Mouse (Mus musculus) midbrain, embryonic 12.5 days (tissue): ENCODE measurements around the gene Rnf220. TPM values are rescaled to one million over a fixed set of nuclear protein-coding genes. Genes with fewer than 3 reads are reported as not detected.

Experiments
- ATAC-seq: fragments of 200-750 bp; cut with Nextera tagmentation; 2 replicates; pipeline ENCODE4 v1.8.0; 2017; ENCODE audit warnings: low read depth, moderate TSS enrichment, moderate library complexity; ENCODE audit not compliant: low FRiP score
- H3K27ac ChIP-seq: fragments of 300-500 bp; sonication (generic); replicated peaks from 2 replicates; pipeline ENCODE4 v1.5.1; 2016; ENCODE audit warnings: mild to moderate bottlenecking
- H3K27me3 ChIP-seq: fragments of 300-500 bp; sonication (generic); 2 replicates; pipeline ENCODE4 v1.6.1; 2016; ENCODE audit warnings: mild to moderate bottlenecking
- H3K36me3 ChIP-seq: fragments of 300-500 bp; sonication (generic); 2 replicates; pipeline ENCODE4 v1.6.1; 2016
- H3K4me1 ChIP-seq: fragments of 300-500 bp; sonication (generic); 2 replicates; pipeline ENCODE4 v1.6.1; 2016
- H3K4me2 ChIP-seq: fragments of 300-500 bp; sonication (generic); replicated peaks from 2 replicates; pipeline ENCODE4 v1.6.1; 2016; ENCODE audit warnings: mild to moderate bottlenecking, moderate library complexity
- H3K4me3 ChIP-seq: fragments of 300-500 bp; sonication (generic); 2 replicates; pipeline ENCODE4 v1.5.1; 2016; ENCODE audit warnings: mild to moderate bottlenecking
- H3K9ac ChIP-seq: fragments of 300-500 bp; sonication (generic); replicated peaks from 2 replicates; pipeline ENCODE4 v1.6.1; 2016; ENCODE audit warnings: mild to moderate bottlenecking, moderate library complexity
- H3K9me3 ChIP-seq: fragments of 300-500 bp; sonication (generic); 2 replicates; pipeline ENCODE4 v1.6.1; 2016; ENCODE audit warnings: mild to moderate bottlenecking
- WGBS: fragments of 180-500 bp; shearing (Covaris S2); methylation state at CpG from one replicate; pipeline ENCODE4 v1.1.7; 2016; 5-methylcytosine and 5-hydroxymethylcytosine counted together
- polyA plus RNA-seq: library from polyadenylated mRNA; unstranded; fragments of >200 nt; fragmentation: Nextera tagmentation; extraction: Ambion mirVana; gene quantifications from 2 replicates; pipeline ENCODE4 v1.2.1, GENCODE M21; 2016

The Rnf220 gene
- polyA plus RNA-seq, 1 experiment from 2014 or later = 108 TPM

- Histone ChIP-seq H3K4me1 (no peaks in the 10 kb centered on the region; the same call in 1 of the 2 replicates), H3K27ac (no peak overlapping the region), H3K4me3 (no peak overlapping the region), H3K27me3 (peaks cover 93% of the 10 kb centered on the region), H3K36me3 (no peaks in the 10 kb centered on the region), H3K9ac (no peak overlapping the region), H3K9me3 (no peaks in the 10 kb centered on the region), H3K4me2 (no peak overlapping the region)
- no peak for ATAC-seq
- 21% methylated on average over 2 of the region's 2 CpGs for WGBS
Observed at GRCm38 (mm10) chr4:117349327-117349726, 147.5 kb downstream of the Rnf220 start.

DNA sequence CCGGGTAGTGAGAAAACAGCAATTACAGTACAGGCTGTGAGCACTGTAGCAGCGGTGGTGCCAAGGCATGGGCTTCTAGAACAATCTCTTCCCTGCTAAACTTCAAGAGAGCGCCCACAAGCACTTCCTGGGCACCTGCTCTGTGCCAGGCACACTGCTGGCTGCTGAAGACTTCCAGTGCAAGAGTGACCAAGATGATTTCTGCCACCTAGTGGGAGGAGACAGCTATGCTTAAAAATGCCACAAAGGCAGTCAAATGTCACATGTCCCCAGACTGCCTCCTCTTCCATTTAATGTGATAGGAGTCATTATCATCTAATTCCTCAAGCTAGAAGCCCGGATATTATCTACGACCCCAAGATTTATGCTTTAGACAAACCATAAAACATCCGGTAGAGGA lies 150.8 kb downstream of the Rnf220 start:
- no peak overlapping the region for H3K4me2 ChIP-seq
- H3K9ac ChIP-seq = no peak overlapping the region
- no peaks in the 10 kb centered on the region for H3K9me3 ChIP-seq
- 68% methylated on average over 6 of the region's 6 CpGs for WGBS
- H3K4me1 ChIP-seq = peaks cover 8% of the 10 kb centered on the region; the same call in 1 of the 2 replicates
- ATAC-seq = no peak
- no peak overlapping the region for H3K4me3 ChIP-seq
- no peaks in the 10 kb centered on the region for H3K36me3 ChIP-seq
- peaks cover 78% of the 10 kb centered on the region for H3K27me3 ChIP-seq
- H3K27ac ChIP-seq = no peak overlapping the region

DNA sequence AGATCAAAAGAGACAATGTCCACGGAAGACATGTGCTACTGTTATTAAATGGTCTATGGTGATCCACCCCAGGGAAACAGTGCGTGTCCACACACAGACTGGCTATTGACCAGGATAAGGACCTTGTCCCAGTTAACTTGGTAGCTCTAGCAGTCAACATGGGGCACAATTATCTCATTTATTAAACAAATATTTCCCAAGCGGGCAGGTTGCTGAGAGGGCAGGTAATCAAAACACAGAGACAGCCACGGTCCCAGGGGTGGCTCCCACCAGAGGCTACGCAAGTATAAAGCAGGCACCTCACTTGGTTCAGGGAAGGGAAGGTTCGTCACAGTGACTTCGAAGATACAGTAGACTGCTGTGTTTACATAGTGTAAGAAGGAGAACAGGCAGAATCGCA lies 153.5 kb downstream of the Rnf220 start:
- peaks cover 59% of the 10 kb centered on the region for H3K27me3 ChIP-seq
- H3K27ac ChIP-seq = no peak overlapping the region
- ATAC-seq = no peak

GRCm38 (mm10) chr4:117342751-117343150 lies 154.1 kb downstream of the Rnf220 start:
- no peak overlapping the region for H3K4me3 ChIP-seq
- H3K36me3 ChIP-seq = no peaks in the 10 kb centered on the region
- 30% methylated on average over 12 of the region's 12 CpGs for WGBS
- H3K4me1 ChIP-seq = peaks cover 8% of the 10 kb centered on the region; the same call in 1 of the 2 replicates
- H3K27ac ChIP-seq = peak overlapping the region; percentile 31; the same call in 1 of the 2 replicates
- no peaks in the 10 kb centered on the region for H3K9me3 ChIP-seq
- H3K9ac ChIP-seq = no peak overlapping the region
- peaks cover 52% of the 10 kb centered on the region for H3K27me3 ChIP-seq
- ATAC-seq = no peak
- H3K4me2 ChIP-seq = no peak overlapping the region

More for the DNA sequence above, 153.5 kb downstream of the Rnf220 start:
- Histone ChIP-seq H3K4me2 (no peak overlapping the region), H3K36me3 (no peaks in the 10 kb centered on the region), H3K4me3 (no peak overlapping the region), H3K4me1 (peaks cover 8% of the 10 kb centered on the region; the same call in 1 of the 2 replicates), H3K9me3 (no peaks in the 10 kb centered on the region), H3K9ac (no peak overlapping the region)
- 75% methylated on average over 8 of the region's 8 CpGs for WGBS

DNA sequence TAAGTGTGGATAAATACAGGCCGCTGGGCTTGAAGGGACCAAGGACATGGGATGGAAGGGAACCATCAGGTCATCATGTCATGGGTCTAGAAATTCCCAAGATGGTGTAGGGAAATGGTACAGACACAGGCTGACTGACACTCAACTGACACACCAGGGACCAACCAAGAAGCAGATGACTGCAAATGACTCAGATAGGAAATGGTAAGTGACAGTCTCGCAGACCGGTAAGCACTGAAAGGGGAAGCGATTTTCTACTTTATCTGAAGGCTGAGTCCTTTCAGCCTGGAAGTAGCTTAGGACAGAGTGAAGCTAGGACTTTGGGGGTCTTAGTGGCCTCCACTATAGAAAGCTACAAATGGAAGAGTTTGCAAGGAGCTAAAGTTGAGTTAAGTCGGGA lies 155.6 kb downstream of the Rnf220 start:
- no peaks in the 10 kb centered on the region for H3K9me3 ChIP-seq
- H3K36me3 ChIP-seq = no peaks in the 10 kb centered on the region
- WGBS = 96% methylated on average over 5 of the region's 5 CpGs
- H3K9ac ChIP-seq = no peak overlapping the region
- no peak overlapping the region for H3K27ac ChIP-seq
- no peak overlapping the region for H3K4me3 ChIP-seq
- ATAC-seq = no peak
- H3K27me3 ChIP-seq = peaks cover 45% of the 10 kb centered on the region
- H3K4me1 ChIP-seq = peaks cover 8% of the 10 kb centered on the region; the same call in 1 of the 2 replicates
- no peak overlapping the region for H3K4me2 ChIP-seq

GRCm38 (mm10) chr4:117339796-117340195 lies 157.1 kb downstream of the Rnf220 start:
- H3K4me1 ChIP-seq = peaks cover 8% of the 10 kb centered on the region; the same call in 1 of the 2 replicates
- no peak overlapping the region for H3K9ac ChIP-seq
- H3K4me2 ChIP-seq = no peak overlapping the region
- no peaks in the 10 kb centered on the region for H3K9me3 ChIP-seq
- no peak overlapping the region for H3K27ac ChIP-seq
- no peak overlapping the region for H3K4me3 ChIP-seq
- peaks cover 45% of the 10 kb centered on the region for H3K27me3 ChIP-seq
- H3K36me3 ChIP-seq = no peaks in the 10 kb centered on the region
- no peak for ATAC-seq

- WGBS = 31% methylated on average over 11 of the region's 11 CpGs
- H3K9me3 ChIP-seq = no peaks in the 10 kb centered on the region
- H3K27me3 ChIP-seq = peaks cover 81% of the 10 kb centered on the region
- H3K4me2 ChIP-seq = no peak overlapping the region
- no peak for ATAC-seq
- no peak overlapping the region for H3K27ac ChIP-seq
- no peak overlapping the region for H3K9ac ChIP-seq
- peaks cover 17% of the 10 kb centered on the region; the same call in 1 of the 2 replicates for H3K4me1 ChIP-seq
- no peak overlapping the region for H3K4me3 ChIP-seq
- H3K36me3 ChIP-seq = no peaks in the 10 kb centered on the region
Observed at GRCm38 (mm10) chr4:117330836-117331475, 165.9 kb downstream of the Rnf220 start.

DNA sequence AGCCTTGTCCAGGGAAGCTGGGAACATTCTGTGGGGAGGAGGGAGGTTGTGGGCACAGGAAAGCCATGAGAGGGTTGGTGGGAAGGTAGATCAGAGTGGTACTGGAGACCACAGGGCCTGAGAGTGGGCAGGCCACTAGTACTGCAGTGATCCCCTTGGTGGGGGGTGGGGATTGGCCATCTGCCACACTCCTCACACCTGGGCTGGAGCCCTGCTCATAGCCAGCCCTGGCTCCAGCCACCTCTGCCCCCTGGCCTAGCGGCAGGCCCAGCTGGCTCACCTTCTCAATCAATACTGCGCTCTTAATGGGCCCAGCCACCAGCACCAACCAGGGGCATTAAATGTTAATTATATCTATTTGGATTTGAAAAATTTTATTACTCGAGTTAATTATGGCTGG lies 166.7 kb downstream of the Rnf220 start:
- H3K27ac ChIP-seq = no peak overlapping the region
- H3K36me3 ChIP-seq = no peaks in the 10 kb centered on the region
- no peak overlapping the region for H3K9ac ChIP-seq
- peaks cover 83% of the 10 kb centered on the region for H3K27me3 ChIP-seq
- no peaks in the 10 kb centered on the region for H3K9me3 ChIP-seq
- no peak overlapping the region for H3K4me2 ChIP-seq
- no peak overlapping the region for H3K4me3 ChIP-seq
- ATAC-seq = 0 out of 2 replicates have a peak, but pooled peaks have one; percentile 41
- 77% methylated on average over 3 of the region's 3 CpGs for WGBS
- peaks cover 17% of the 10 kb centered on the region; the same call in 1 of the 2 replicates for H3K4me1 ChIP-seq

- ATAC-seq = no peak
- WGBS = 80% methylated on average over 3 of the region's 3 CpGs
- H3K36me3 ChIP-seq = no peaks in the 10 kb centered on the region
- no peak overlapping the region for H3K4me3 ChIP-seq
- H3K4me2 ChIP-seq = no peak overlapping the region
- H3K27me3 ChIP-seq = peaks cover 89% of the 10 kb centered on the region
- no peak overlapping the region for H3K9ac ChIP-seq
- no peaks in the 10 kb centered on the region for H3K9me3 ChIP-seq
- H3K27ac ChIP-seq = no peak overlapping the region
- peaks cover 27% of the 10 kb centered on the region for H3K4me1 ChIP-seq
Observed at GRCm38 (mm10) chr4:117326915-117327314, 169.9 kb downstream of the Rnf220 start.

DNA sequence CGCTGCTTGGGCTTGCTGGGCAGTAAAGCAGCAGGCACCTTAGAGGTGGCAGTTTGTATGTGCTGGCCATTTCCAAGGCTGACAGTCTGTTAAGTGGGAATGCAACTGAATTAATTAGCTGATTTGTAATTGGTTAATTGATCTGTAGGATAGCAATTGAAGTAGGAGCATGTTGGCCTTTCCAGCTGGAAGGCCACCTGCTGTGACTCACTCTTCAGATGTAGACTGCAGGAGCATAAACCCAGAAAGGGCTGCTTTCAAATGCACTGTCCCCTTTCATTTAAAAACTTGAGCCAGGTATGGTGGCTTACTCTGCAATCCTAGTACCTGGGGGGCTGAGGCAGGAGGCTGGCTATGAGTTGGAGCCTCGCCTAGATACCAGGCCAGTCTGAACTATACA lies 171.8 kb downstream of the Rnf220 start:
- Histone ChIP-seq H3K36me3 (no peaks in the 10 kb centered on the region), H3K27ac (no peak overlapping the region), H3K27me3 (peaks cover 94% of the 10 kb centered on the region), H3K9me3 (no peaks in the 10 kb centered on the region), H3K4me3 (no peak overlapping the region), H3K4me1 (peaks cover 15% of the 10 kb centered on the region), H3K4me2 (no peak overlapping the region), H3K9ac (no peak overlapping the region)
- WGBS = 76% methylated on average over 2 of the region's 2 CpGs
- ATAC-seq = no peak

- H3K36me3 ChIP-seq = no peaks in the 10 kb centered on the region
- H3K27me3 ChIP-seq = peaks cover 96% of the 10 kb centered on the region
- peak; percentile 58; the same call in 1 of the 2 replicates for ATAC-seq
- 14% methylated on average over 14 of the region's 14 CpGs for WGBS
- H3K4me1 ChIP-seq = peaks cover 11% of the 10 kb centered on the region
- H3K4me3 ChIP-seq = no peak overlapping the region
- H3K27ac ChIP-seq = no peak overlapping the region
- H3K4me2 ChIP-seq = no peak overlapping the region
- H3K9me3 ChIP-seq = no peaks in the 10 kb centered on the region
- H3K9ac ChIP-seq = no peak overlapping the region
Observed at GRCm38 (mm10) chr4:117323515-117324344, 173.1 kb downstream of the Rnf220 start.

GRCm38 (mm10) chr4:117321011-117321410 lies 175.8 kb downstream of the Rnf220 start:
- H3K4me1 ChIP-seq = peaks cover 34% of the 10 kb centered on the region
- no peak for ATAC-seq

More at GRCm38 (mm10) chr4:117321011-117321410, 175.8 kb downstream of the Rnf220 start:
- no peaks in the 10 kb centered on the region for H3K36me3 ChIP-seq
- no peak overlapping the region for H3K4me3 ChIP-seq
- H3K27me3 ChIP-seq = peaks cover 96% of the 10 kb centered on the region
- 91% methylated on average over 5 of the region's 5 CpGs for WGBS
- H3K27ac ChIP-seq = no peak overlapping the region
- H3K9ac ChIP-seq = no peak overlapping the region
- H3K4me2 ChIP-seq = no peak overlapping the region
- no peaks in the 10 kb centered on the region for H3K9me3 ChIP-seq
